Mouse (Mus musculus) brain, embryonic 14.5 days (tissue): ENCODE measurements around the gene Fbln2.

Experiments
- CTCF ChIP-seq: fragments of 200-500 bp; IDR thresholded peaks from 2 replicates; pipeline ENCODE4 v1.5.1; 2012; ENCODE audit warnings: inconsistent platforms, mild to moderate bottlenecking, moderate library complexity, borderline replicate concordance; ENCODE audit not compliant: insufficient read depth, insufficient read length; ENCODE audit errors: extremely low read depth
- POLR2A ChIP-seq: fragments of 200-500 bp; IDR thresholded peaks from 2 replicates; pipeline ENCODE4 v1.6.1; 2012; ENCODE audit warnings: mild to moderate bottlenecking, inconsistent platforms, borderline replicate concordance; ENCODE audit not compliant: poor library complexity, insufficient read depth, insufficient read length, severe bottlenecking; ENCODE audit errors: extremely low read depth

- TF ChIP-seq CTCF (no peak), POLR2A (no peak)
Measured at GRCm38 (mm10) chr6:91307972-91308371, 95.7 kb downstream of the Fbln2 start.
